Mouse (Mus musculus): ENCODE results near the gene Olfr1444.

Gene Olfr1444

GRCm38 (mm10) chr19:12856983-12857382 lies at the start of gene Olfr1444:
TSS of gene Olfr1444 (plus strand) at chr19:12857283.
- DNase-seq (ENCODE audit: low read depth, low spot score) = no peak

- DNase-seq (ENCODE audit: low read depth, low spot score) = no peak
These were observed 44.3 kb upstream of the Olfr1444 start for GRCm38 (mm10) chr19:12812644-12813364.

GRCm38 (mm10) chr19:12813883-12814282 lies 43.2 kb upstream of the Olfr1444 start:
- DNase-seq (ENCODE audit: low read depth, low spot score) = no peak

GRCm38 (mm10) chr19:12818507-12818906 lies 38.6 kb upstream of the Olfr1444 start:
- DNase-seq (ENCODE audit: low read depth, low spot score) = no peak

- no peak for DNase-seq (ENCODE audit: low read depth, low spot score)
These were observed 36.7 kb upstream of the Olfr1444 start for GRCm38 (mm10) chr19:12820383-12820782.

GRCm38 (mm10) chr19:12824549-12824948 lies 32.5 kb upstream of the Olfr1444 start:
- DNase-seq (ENCODE audit: low read depth, low spot score) = no peak

GRCm38 (mm10) chr19:12830823-12831430 lies 26.2 kb upstream of the Olfr1444 start:
- DNase-seq (ENCODE audit: low read depth, low spot score) = no peak

GRCm38 (mm10) chr19:12831559-12831958 lies 25.5 kb upstream of the Olfr1444 start:
- no peak for DNase-seq (ENCODE audit: low read depth, low spot score)

- DNase-seq (ENCODE audit: low read depth, low spot score) = no peak
These were observed 23.5 kb upstream of the Olfr1444 start for GRCm38 (mm10) chr19:12833625-12834024.

- no peak for DNase-seq (ENCODE audit: low read depth, low spot score)
These were observed 18.6 kb upstream of the Olfr1444 start for GRCm38 (mm10) chr19:12838507-12838906.

- DNase-seq (ENCODE audit: low read depth, low spot score) = no peak
These were observed 10.7 kb upstream of the Olfr1444 start, which contains the start of gene Gm5244 for GRCm38 (mm10) chr19:12846382-12846781. TSS of gene Gm5244 (plus strand) at chr19:12846682.

- no peak for DNase-seq (ENCODE audit: low read depth, low spot score)
These were observed 26.5 kb downstream of the Olfr1444 start, which contains the start of gene Olfr1445 for GRCm38 (mm10) chr19:12883555-12883954. TSS of gene Olfr1445 (plus strand) at chr19:12883855.

- DNase-seq (ENCODE audit: low read depth, low spot score) = no peak
These were observed 36.3 kb downstream of the Olfr1444 start, which contains the start of gene Olfr1446 for GRCm38 (mm10) chr19:12893424-12893823. TSS of gene Olfr1446 (minus strand) at chr19:12893524.

- no peak for DNase-seq (ENCODE audit: low read depth, low spot score)
These were observed 46.6 kb downstream of the Olfr1444 start, which contains the start of gene Olfr1447 for GRCm38 (mm10) chr19:12903643-12904042. TSS of gene Olfr1447 (minus strand) at chr19:12903743.
